Comparison of ENCODE assay signal across 9 mouse cellular contexts in the genomic region with DNA sequence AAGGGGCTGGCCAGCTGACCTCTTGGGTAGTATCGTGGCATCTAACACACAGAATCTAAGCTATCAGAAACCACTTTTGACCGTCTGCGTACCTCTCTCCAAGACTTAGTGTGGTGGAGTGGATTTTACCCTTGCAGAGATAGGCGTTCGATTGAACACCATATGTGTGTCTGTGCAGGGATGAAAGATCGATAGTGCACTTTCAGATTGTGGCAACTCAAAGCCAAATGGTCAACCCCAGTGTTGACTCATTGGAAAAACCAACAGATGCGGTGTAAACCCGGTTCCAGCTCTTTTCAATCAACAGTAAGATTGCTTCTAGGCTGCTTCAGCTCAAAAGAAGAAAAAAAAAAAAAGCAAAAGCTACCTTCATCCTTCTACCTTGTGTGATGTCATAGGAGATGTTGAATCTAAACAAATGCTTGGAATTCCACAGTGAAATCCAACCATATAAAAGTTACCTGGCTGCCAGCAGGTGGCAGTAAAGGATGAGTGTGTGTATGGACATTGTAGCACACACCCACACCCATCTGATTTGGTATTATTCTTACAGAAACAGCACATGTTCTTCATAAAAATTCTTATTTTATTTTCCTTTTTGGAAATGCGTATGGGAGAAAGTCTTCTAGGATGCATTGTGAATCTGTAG. TPM values are rescaled to one million over a fixed set of nuclear protein-coding genes. Genes with fewer than 3 reads are reported as not detected.
DNase-seq lines count a peak whose midpoint lies in the region; ATAC-seq and TF ChIP-seq lines count a peak whose summit lies in the region.
"Had no signal": no experiment of that assay in that cellular context is flagged by ENCODE, and none has a peak within 500 bp of the region (broad histone marks: within the 10 kb centered on the region; RNA-seq: fewer than 3 reads in every experiment).

No protein-coding gene starts in this region.

- DNase-seq in kidney, adult 2 months = peak; percentile 68
- DNase-seq in Muller cell, postnatal 12 days (ENCODE audit: inconsistent ontology term) = peak; percentile 36
- DNase-seq in cerebellum, postnatal 10 days = peak; percentile 75
- peak; percentile 83 for DNase-seq in kidney, postnatal 10 days
- DNase-seq in lung, postnatal 10 days = peak; percentile 68
- DNase-seq in spleen, postnatal 4 days (ENCODE audit: low spot score in 2 of 2) = no peak

- H3K9ac ChIP-seq in kidney, embryonic 14.5 days (ENCODE audit: low read depth, low read length) = no peak overlapping the region

- H3K4me3 ChIP-seq in kidney, adult 2 months (ENCODE audit: insufficient read depth, low read depth, low read length) = no peak overlapping the region
- H3K4me3 ChIP-seq in kidney, embryonic 14.5 days (ENCODE audit: low read length) = no peak overlapping the region
- H3K4me3 ChIP-seq: megakaryocyte, embryonic 14.5 days had no signal

- no peak; the same call in 1 of the 2 replicates for ATAC-seq in kidney, embryonic 14.5 days (ENCODE audit: low FRiP score, low TSS enrichment)
- ATAC-seq in megakaryocyte, adult 5-6 weeks (ENCODE audit: poor library complexity, severe bottlenecking) = no peak

- no peak overlapping the region for H3K4me2 ChIP-seq in kidney, embryonic 14.5 days (replicated peaks; ENCODE audit: low read depth, low read length)

- peak; percentile 40 for TF ChIP-seq CTCF in kidney, adult 2 months (conservative IDR thresholded peaks at IDR 0.05; ENCODE audit: insufficient read depth, insufficient read length, low read depth, low read length)

- H3K27me3 ChIP-seq in kidney, adult 2 months (replicated peaks; ENCODE audit: control insufficient read depth, insufficient read depth, low read length) = no peaks in the 10 kb centered on the region
- H3K27me3 ChIP-seq in kidney, embryonic 14.5 days (ENCODE audit: control insufficient read depth, insufficient read depth, low read length) = no peaks in the 10 kb centered on the region

- no peak overlapping the region for H3K27ac ChIP-seq in kidney, adult 2 months (ENCODE audit: insufficient read depth, low read depth, low read length)
- no peak overlapping the region for H3K27ac ChIP-seq in kidney, embryonic 14.5 days (ENCODE audit: low read depth, low read length)

- no peaks in the 10 kb centered on the region for H3K36me3 ChIP-seq in kidney, adult 2 months (ENCODE audit: control insufficient read depth, insufficient read depth, low read length)
- H3K36me3 ChIP-seq in kidney, embryonic 14.5 days (ENCODE audit: control insufficient read depth, insufficient read depth, low read length) = no peaks in the 10 kb centered on the region

- TF ChIP-seq POLR2A in kidney, adult 2 months (IDR thresholded peaks at IDR 0.05; ENCODE audit: low read depth, low read length) = no peak

- H3K4me1 ChIP-seq in kidney, adult 2 months (ENCODE audit: control insufficient read depth, insufficient read depth, low read length) = peaks cover 10% of the 10 kb centered on the region; the same call in 1 of the 2 replicates
- H3K4me1 ChIP-seq in kidney, embryonic 14.5 days (ENCODE audit: control insufficient read depth, insufficient read depth, low read length) = peaks cover 10% of the 10 kb centered on the region; the same call in 1 of the 2 replicates

- WGBS in kidney, adult 2 months = 83% methylated on average over 9 of the region's 9 CpGs
- 88% methylated on average over 9 of the region's 9 CpGs for WGBS in kidney, embryonic 14.5 days

- H3K9me3 ChIP-seq in kidney, embryonic 14.5 days (ENCODE audit: control insufficient read depth, low read length) = no peaks in the 10 kb centered on the region

RNA-seq across cellular contexts. Expression of gene Gm10309, which starts 8.8 kb away (rescaled TPM):
- 0.08 and 0.13 TPM in 2 replicates for polyA plus RNA-seq in kidney, adult 2 months (2012; rRNA removed)
- polyA plus RNA-seq in kidney, embryonic 14.5 days (2014; fragmentation: Nextera tagmentation; extraction: Ambion mirVana) = 0.31 and 0.43 TPM in 2 replicates
- not detected in 2 replicates for total RNA-seq in megakaryocyte, adult 5-6 weeks (2015)
- total RNA-seq in megakaryocyte, adult 5-6 weeks (2017) = not detected in 2 replicates

Comparison
In these comparisons a context has a peak if more than half of its experiments do, and no peak if none do; other contexts are left out.
1. DNase-seq: peak in kidney, adult 2 months (single experiment), Muller cell, postnatal 12 days (single experiment), cerebellum, postnatal 10 days (2 of 2), kidney, postnatal 10 days (single experiment) and lung, postnatal 10 days (single experiment); none in spleen, postnatal 4 days (0 of 2).